Mouse (Mus musculus): ENCODE measurements at regions not wholly inside any gene's neighbourhood (a gene's known extent, or its start where the extent isn't known, plus 50 kb on each side); places are given as distances from the start of the nearest gene placed in this dataset.

GRCm38 (mm10) chr9:52849931-52850330, 170.4 kb upstream of the AI593442 start:
- TF ChIP-seq EP300 (IDR thresholded peaks at IDR 0.05; ENCODE audit: low read depth) = no peak
- TF ChIP-seq CTCF (IDR thresholded peaks at IDR 0.05; ENCODE audit: low read depth) = no peak
